Mouse (Mus musculus): ENCODE measurements around the gene Clcn3.

GRCm38 (mm10) chr8:60868236-60868965 is 114.7 kb downstream of the Clcn3 start:
- TF ChIP-seq EP300 (IDR thresholded peaks at IDR 0.05) (no peak), CTCF (IDR thresholded peaks at IDR 0.05) (no peak)
